Mouse (Mus musculus) cerebellum, adult 2 months (tissue): ENCODE measurements around the gene Arf1.

ENCODE experiments used
- CTCF ChIP-seq: fragments of 200-500 bp; IDR thresholded peaks from 2 replicates; pipeline ENCODE4 v1.5.1; 2011; ENCODE audit warnings: low read depth, mild to moderate bottlenecking, control low read depth, low read length, moderate library complexity, borderline replicate concordance; ENCODE audit not compliant: insufficient read depth
- POLR2A ChIP-seq: fragments of 200-500 bp; IDR thresholded peaks from 2 replicates; pipeline ENCODE4 v1.6.1; 2011; ENCODE audit warnings: low read length, control low read depth, borderline replicate concordance; ENCODE audit not compliant: insufficient read depth

- TF ChIP-seq POLR2A (no peak), CTCF (no peak)
These were observed 35.9 kb upstream of the Arf1 start for GRCm38 (mm10) chr11:59263870-59264563.
